Mouse (Mus musculus): ENCODE measurements around the gene Rhbdd2. TPM values are rescaled to one million over a fixed set of nuclear protein-coding genes. Genes with fewer than 3 reads are reported as not detected.
"Not testable (repeated sequence)": the region's sequence is repeated elsewhere in the genome, so short reads cannot be mapped to it uniquely, and the experiment has no call there.

The Rhbdd2 gene
- 1.8 and 3.4 TPM in 2 replicates for total RNA-seq (2015; ENCODE audit: low replicate concordance)
- total RNA-seq (2017; ENCODE audit: low replicate concordance), result 0.45 and 1.0 TPM in 2 replicates

DNA sequence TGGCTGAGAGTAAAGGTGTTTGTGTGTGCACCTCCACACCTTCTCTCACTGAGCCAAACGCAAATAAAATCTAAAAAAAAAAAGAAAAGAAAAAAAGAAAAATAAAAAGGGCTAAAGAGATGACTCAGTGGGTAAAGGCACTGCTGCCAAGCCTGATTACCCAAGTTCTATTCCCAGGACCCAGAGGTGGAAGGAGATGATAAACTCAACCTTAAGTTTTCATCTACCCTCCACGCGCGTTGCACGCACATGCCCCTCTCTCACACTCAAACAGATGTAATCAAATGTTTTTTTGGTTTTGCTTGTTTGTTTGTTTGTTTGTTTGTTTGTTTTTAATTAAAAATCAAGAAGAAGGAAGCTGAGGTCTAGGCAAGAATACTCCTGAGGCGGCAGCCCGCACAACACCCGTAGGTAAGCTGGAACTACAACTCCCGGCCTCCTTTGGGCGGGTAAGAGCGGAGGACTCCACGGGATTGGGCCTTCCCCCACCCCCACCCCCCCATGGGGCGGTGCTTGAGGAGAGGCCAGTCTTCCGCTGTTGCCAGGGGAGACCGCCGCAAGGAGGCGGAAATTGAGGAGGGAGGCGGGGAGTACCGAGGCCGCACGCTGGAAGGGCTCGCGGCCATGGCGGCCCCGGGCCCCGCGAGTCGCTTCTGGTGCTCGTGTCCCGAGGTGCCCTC lies at the start of gene Rhbdd2:
TSS of gene Rhbdd2 (plus strand) at position 502 of the 680 bp plus-strand sequence.
- ATAC-seq (replicated peaks; ENCODE audit: low FRiP score, poor library complexity, severe bottlenecking), result peak; percentile 95

GRCm38 (mm10) chr5:135585691-135586090 lies 46.7 kb upstream of the Rhbdd2 start:
- no peak for ATAC-seq (replicated peaks; ENCODE audit: low FRiP score, poor library complexity, severe bottlenecking)

DNA sequence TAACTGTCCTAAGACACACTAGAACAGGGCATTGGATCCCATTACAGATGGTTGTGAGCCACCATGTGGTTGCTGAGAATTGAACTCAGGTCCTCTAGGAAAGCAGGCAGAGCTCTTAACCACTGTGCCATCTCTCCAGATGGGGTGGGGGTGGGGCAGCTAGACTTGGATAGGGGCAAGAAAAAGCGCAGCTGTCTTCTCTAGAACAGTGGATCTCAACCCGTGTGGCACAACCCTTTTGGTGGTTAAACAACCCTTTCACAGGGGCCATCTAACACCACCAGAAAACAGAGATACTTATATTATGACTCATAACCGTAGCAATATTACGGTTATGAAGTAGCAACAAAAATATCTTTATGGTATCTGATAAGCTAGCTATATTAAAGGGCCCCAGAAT lies 44.7 kb upstream of the Rhbdd2 start:
- no peak for ATAC-seq (replicated peaks; ENCODE audit: low FRiP score, poor library complexity, severe bottlenecking)

DNA sequence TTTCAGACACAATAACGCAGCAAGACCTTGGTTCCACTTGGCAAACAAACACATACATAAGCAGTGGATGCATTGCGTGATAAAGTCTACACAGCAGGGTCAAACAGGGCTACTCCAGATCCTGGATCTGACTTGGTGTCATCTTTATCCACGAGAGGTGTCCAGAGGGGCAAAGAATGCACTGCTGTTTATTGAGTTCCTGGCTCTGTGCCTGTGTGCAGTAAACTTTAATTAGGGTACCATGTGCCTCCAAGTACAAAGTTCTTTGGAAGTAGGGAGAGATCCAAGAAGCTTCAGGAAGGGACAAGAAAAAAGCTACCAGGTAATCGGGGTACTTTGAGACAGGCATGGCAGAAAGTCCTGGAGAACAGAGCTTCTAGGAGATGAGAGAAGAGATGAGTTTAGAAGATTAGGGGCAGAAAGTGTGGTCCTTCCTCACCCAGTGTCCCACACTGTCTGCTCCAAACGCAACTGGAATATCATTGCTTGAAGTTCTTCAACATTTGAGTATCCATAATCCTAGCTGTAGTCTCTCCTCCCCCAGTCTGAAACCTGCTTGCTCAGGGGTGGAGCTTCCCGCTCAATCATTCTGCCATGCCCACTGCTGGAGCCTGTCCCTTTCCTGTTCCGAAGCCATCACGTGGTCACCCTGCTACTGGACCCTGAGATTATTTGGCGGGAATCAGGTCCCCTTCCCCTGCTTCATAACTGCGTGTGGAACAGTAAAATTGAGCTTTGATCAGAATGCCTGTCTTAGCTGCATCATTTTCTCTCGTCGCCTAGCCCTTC lies 42.2 kb upstream of the Rhbdd2 start:
- ATAC-seq (replicated peaks; ENCODE audit: low FRiP score, poor library complexity, severe bottlenecking), result no peak

DNA sequence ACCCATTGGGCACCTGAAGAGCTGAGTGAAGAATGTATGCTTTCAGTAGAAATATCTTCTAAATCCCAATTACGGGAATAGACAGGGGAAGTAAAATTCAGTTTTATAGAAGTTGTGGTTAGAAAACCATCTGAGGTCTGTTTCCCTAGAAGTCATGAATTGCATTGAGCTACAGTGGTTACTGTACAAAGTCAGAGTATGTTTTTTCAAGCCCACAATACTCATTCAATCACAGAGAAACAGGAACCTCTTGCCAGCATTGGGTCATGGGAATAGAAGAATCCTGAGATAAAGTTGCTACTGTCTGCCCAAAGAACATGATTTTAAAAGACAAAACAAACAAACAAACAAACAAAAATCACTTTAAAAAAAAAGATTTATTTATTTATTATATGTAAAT lies 27.8 kb upstream of the Rhbdd2 start:
- not testable (repeated sequence) for ATAC-seq (replicated peaks; ENCODE audit: low FRiP score, poor library complexity, severe bottlenecking)

DNA sequence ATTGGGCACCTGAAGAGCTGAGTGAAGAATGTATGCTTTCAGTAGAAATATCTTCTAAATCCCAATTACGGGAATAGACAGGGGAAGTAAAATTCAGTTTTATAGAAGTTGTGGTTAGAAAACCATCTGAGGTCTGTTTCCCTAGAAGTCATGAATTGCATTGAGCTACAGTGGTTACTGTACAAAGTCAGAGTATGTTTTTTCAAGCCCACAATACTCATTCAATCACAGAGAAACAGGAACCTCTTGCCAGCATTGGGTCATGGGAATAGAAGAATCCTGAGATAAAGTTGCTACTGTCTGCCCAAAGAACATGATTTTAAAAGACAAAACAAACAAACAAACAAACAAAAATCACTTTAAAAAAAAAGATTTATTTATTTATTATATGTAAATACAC lies 25.7 kb upstream of the Rhbdd2 start:
- ATAC-seq (replicated peaks; ENCODE audit: low FRiP score, poor library complexity, severe bottlenecking), result not testable (repeated sequence)

DNA sequence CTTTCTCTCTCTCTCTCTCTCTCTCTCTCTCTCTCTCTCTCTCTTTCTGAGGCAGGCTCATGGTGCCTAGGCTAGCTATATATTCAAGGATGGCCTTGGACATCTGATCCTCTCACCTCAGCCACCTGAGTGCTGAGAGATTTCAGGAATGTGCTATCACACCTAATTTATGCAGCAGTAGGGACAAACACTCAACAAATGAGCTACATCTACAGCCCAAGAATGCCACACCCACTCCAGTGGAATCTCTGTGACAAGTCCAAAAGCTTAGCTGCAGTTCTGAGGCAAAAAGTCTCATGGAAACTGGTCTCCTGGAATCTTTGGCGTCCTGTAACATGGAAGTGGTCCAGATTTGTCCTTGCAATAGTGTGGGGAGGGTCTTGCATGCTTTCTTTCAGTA lies 24.8 kb upstream of the Rhbdd2 start:
- no peak for ATAC-seq (replicated peaks; ENCODE audit: low FRiP score, poor library complexity, severe bottlenecking)

- ATAC-seq (replicated peaks; ENCODE audit: low FRiP score, poor library complexity, severe bottlenecking), result no peak
Measured at GRCm38 (mm10) chr5:135609794-135610193, 22.6 kb upstream of the Rhbdd2 start.

GRCm38 (mm10) chr5:135619741-135620140 lies 12.7 kb upstream of the Rhbdd2 start:
- ATAC-seq (replicated peaks; ENCODE audit: low FRiP score, poor library complexity, severe bottlenecking), result not testable (repeated sequence)

DNA sequence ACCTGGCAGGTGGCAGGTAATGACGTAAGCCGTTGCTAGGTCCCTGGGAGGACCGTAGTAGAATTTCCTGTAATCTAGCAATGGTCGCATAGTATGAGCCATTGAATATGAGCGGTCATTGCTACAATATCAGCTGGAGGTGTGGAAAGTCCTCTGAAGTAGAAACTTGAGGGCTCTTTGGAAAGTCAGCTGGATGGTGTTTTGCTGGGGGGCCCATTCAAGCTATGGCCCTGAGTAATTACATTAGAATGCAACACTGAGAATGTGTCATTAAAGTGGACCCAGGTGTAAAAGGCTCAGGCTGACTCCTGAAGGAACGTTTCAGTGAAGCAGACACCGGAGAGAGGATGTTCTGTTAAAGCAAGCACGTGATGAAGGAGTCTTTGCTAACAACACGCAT lies 11.9 kb upstream of the Rhbdd2 start:
- no peak for ATAC-seq (replicated peaks; ENCODE audit: low FRiP score, poor library complexity, severe bottlenecking)

DNA sequence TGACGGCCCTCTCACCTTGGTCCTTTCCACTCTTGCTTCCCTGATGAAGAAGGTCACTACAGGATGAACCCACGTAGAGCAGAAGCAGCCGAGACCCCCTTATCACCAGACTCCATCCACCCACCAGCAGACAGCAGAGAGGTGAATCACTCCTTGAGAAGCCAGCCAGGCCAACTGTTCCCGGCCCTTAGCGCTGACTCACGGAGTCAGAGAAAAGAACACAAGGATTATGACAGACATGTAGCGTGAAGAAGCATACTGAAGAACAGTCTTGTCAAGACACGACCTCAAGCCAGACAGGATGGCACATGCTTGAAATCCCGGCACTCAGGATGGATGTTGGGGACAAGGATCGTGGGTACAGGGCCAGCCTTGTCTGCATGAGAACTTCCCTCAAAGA lies 10.7 kb upstream of the Rhbdd2 start:
- no peak for ATAC-seq (replicated peaks; ENCODE audit: low FRiP score, poor library complexity, severe bottlenecking)

DNA sequence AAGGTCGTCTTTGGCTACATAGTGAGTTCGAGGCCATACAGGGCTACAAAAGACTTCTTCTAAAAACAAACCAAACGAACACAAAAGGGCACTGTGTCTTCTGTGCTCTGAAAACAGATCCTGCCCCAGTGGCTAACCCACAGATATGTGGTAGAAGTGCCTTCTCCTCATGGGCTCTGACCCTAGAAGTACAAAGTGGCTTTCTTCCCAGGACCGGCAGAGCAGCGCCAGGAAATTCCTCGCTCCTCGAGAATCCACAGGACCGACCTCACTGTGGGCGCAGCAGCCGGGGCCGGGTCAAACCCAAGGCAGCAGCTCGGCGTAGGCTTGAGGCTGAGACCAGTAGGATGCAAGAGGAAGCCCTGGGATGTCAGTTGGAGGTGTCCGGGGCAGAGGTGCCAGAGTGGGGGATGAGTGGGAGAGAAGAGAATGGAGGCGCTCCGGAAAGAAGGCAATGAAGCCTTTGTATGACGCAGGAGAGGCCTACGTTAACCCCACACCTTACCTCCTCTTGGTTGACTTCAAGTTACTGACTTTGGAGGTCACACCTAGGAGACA lies 9.3 kb upstream of the Rhbdd2 start:
- ATAC-seq (replicated peaks; ENCODE audit: low FRiP score, poor library complexity, severe bottlenecking), result peak; percentile 42; the same call in 1 of the 2 replicates

DNA sequence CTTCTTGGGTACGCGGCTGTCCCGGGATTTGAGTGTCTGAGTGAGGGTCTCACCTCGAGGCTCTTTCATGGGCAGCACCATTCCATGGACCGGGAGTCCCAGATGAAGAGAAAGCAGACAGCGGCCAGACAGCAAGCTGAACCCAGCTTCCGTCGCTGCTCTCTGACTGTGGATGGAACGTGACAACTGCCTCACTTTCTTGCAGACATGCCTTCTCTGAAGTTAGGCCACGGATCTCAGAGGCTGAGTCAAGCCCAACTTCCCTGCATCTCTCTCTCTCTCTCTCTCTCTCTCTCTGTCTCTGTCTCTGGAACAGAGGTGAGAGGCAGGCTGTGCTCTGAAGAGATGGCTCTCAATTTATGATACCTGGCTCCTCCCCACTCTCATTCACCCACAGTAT lies 3.5 kb upstream of the Rhbdd2 start:
- no peak for ATAC-seq (replicated peaks; ENCODE audit: low FRiP score, poor library complexity, severe bottlenecking)

- no peak for ATAC-seq (replicated peaks; ENCODE audit: low FRiP score, poor library complexity, severe bottlenecking)
Measured at GRCm38 (mm10) chr5:135629401-135629800, 3.0 kb upstream of the Rhbdd2 start.

- ATAC-seq (replicated peaks; ENCODE audit: low FRiP score, poor library complexity, severe bottlenecking), result no peak
Measured at GRCm38 (mm10) chr5:135630598-135630997, 1.8 kb upstream of the Rhbdd2 start.

DNA sequence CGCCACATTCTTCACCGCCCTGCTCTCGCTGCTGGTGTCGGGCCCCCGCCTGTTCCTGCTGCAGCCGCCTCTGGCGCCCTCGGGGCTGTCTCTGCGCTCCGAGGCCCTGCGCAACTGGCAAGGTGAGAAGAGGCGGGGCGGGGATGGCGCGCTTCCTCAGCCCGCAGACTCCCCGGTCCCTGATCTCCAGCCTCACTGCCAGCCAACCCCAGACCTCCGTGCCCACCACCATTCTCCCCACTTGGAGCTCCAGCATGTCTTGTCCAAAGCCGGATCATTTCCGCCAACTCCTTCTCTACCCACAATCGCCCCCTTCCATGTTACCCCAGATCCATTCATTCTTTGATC lies 353 bp downstream of the Rhbdd2 start:
- ATAC-seq (replicated peaks; ENCODE audit: low FRiP score, poor library complexity, severe bottlenecking), result peak; percentile 69

DNA sequence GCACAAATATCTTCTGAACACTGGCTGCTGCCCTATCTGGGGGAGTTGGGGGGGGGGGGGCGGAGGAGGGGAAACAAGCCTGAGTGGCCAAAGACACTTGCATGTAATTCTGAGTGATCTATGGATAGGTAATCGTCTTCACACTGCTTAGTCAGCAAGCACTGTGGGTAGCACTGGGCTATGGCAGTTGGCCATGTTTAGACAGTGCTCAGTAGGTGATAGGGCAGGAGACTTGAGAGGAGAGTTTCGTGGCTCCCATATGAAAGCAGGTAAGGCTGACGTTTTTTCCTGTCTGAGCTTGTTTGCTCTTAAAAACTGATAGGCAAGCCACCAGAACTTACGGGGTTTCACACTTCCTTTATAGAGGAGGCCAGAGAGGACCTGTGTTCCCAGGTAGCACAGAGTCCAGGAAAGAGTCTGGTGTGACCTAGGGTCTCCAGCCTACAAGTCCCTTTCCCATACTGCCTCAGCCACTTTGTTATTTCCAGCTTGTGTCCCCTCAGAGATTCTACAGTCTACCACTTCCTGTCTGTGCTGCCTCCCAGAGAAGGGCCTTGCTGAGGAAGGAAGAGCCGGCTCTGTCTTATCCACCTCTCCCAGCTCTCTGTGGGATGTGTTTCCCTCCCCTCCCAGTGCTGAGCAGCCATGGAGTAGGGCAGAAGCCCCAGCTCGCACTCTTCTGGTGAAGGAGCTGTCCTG lies 7.5 kb downstream of the Rhbdd2 start:
- ATAC-seq (replicated peaks; ENCODE audit: low FRiP score, poor library complexity, severe bottlenecking), result no peak

DNA sequence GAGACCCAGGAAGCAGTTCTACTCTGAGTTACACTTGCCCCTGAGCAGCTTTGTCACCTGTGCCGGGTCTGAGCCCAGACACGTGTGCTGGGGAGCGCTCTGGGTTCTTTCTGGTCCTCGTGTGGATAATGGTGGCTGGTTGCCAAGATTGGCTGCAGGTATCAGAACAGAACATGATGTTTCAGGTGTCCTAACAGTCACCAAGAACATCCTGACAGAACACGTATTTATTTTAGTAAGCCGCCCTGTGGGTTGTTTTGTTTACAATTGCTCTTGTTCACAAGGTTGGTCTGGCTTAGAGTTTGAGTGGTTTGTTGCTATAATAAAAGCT lies 8.0 kb downstream of the Rhbdd2 start:
- ATAC-seq (replicated peaks; ENCODE audit: low FRiP score, poor library complexity, severe bottlenecking), result no peak

- ATAC-seq (replicated peaks; ENCODE audit: low FRiP score, poor library complexity, severe bottlenecking), result no peak
Measured at GRCm38 (mm10) chr5:135641028-135641427, 8.6 kb downstream of the Rhbdd2 start.

GRCm38 (mm10) chr5:135642686-135643551 lies 10.5 kb downstream of the Rhbdd2 start:
- ATAC-seq (replicated peaks; ENCODE audit: low FRiP score, poor library complexity, severe bottlenecking), result no peak
